Mouse (Mus musculus): ENCODE measurements around the gene Esp4.
"Not testable (repeated sequence)": the region's sequence is repeated elsewhere in the genome, so short reads cannot be mapped to it uniquely, and the experiment has no call there.

Gene Esp4

DNA sequence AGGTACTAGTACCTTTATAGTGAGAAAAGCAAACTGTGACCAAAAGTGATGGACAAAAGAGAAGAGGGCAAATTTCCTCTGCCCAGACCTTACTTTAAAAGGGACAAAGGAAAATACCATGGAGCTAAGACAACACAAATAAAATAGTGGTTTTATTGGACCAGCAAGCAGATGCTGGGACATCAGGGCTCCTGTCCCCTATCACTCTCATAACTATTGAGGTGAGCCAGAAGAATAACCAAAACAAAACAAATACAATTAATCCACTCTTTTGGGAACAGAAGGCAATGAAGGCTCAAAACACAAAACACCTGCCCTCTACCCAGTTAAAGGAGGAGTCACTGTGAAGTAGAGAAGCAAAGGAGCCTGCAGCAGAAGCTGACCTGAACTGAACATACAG lies at the start of gene Esp4:
Gene Esp4 (plus strand): TSS at position 301 of the 400 bp plus-strand sequence.
- no peak for DNase-seq

DNA sequence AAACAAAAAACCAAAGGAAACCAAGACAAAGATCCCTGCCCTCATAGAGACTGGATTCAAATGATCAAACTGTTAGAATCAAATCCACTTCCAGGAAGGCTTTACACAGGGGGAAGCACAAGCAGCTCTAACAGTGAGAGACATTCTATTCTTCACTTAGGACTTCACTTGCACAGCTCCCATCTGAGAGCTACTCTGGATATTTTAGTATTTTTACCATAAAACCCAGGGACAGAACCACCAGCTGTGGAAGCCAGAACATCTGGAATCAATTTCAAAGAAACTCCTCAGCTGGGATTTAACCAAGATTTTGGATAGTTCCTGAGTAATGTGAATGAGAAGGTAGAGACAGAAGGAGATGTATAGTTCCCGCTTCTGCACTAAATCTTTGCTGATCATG lies 44.9 kb upstream of the Esp4 start:
- DNase-seq: no peak

DNA sequence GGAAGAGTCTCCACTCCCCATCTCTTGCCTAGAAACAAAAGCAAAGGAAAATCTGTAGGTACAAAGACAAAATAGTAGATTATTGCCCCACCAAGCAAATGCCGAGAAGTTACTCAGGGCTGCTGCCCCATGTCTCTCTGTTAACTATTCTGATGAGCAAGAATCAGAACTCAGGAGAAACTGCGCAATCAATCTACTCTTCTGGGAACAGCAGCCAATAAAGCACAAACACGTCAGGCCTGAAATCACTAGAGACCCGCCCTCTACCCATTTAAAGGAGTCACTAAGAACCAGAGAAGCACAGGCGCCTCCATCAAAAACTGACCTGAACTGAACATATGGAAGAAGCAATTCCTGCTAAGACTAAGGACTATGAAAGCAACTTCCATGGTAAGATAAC lies 37.2 kb upstream of the Esp4 start, which contains the start of gene Esp6:
Gene Esp6 (plus strand): TSS at position 301 of the 400 bp plus-strand sequence.
- no peak for DNase-seq

DNA sequence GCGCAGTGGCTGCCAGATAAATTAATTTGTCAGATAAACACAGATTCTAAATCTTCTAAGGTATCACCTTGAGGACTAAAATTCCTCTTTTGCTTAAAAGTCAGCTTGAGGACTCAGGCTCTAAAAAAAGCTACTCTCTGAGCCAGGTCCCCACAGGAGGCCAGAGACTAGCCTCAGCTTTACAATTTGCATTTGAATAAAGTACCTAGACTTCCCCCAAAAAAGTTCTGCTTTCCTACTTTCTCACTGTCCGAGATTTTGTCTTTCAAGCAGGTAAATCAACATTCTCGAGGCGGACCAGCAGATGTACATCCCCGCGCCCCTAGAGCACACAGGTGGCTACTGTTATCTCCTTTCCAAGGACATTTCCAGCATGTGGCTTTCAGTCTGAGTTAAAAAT lies 14.5 kb upstream of the Esp4 start:
- DNase-seq: not testable (repeated sequence)

DNA sequence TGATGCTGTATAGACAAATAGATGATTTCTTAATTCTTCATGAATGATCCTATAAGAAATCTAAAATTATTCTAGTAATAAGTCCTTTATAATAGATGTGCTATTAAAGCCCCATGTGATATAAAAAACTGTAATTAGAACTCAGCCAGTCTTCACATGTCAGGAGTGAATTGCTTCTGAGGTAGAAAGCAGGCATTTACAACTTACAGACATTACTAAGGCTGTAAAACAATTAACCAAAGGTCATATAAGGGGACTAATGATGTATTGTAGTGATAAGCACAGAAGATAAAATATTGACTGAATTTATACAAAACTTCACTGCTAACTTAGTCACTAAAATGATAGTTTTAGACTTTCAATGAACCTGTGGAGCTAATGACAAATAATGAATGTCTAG lies 7.1 kb upstream of the Esp4 start:
- DNase-seq: no peak

DNA sequence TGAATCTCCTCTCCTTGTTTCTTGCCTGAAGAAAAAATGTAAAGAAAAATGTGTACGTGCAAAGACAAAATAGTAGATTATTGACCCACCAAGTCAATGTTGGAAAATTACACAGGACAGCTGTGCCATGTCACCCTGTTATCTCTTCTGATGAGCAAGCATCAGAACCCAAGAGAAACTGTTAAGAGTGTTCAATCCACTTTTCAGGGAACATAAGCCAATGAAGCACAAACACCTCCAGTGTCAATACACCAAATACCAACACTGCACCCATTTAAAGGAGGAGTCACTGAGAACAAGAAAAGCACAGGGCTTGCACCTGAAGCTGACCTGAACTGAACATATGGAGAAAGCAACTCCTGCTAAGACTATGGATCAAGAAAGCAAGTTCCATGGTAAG lies 33.4 kb downstream of the Esp4 start, which contains the start of gene Esp3:
Gene Esp3 (plus strand): TSS at position 301 of the 400 bp plus-strand sequence.
- DNase-seq: not testable (repeated sequence)
